Mouse (Mus musculus) E14TG2a.4 (cell line): ENCODE data around the gene Nudt16l1.

Experiments
- CTCF ChIP-seq: conservative IDR thresholded peaks from 2 replicates; pipeline ENCODE4 v1.5.1; 2014; ENCODE audit warnings: low read length
- POU5F1 ChIP-seq: IDR thresholded peaks from 2 replicates; pipeline ENCODE4 v1.6.1; 2014; ENCODE audit warnings: low read length, borderline replicate concordance

- TF ChIP-seq CTCF = no peak
- TF ChIP-seq POU5F1 = no peak
These were observed 21.7 kb downstream of the Nudt16l1 start for GRCm38 (mm10) chr16:4960260-4960659.
